Mouse (Mus musculus) T-helper 2 cell (primary cell): ENCODE results near the gene Dact2.

Experiments used
- in situ Hi-C: fragments of 300-600 bp; cut with MboI, MseI; formaldehyde crosslinking; loops from one replicate; pipeline ENCODE4 v1.15.1; 2025; ENCODE audit warnings: high pct_unique_total_duplicates

Dact2 gene

DNA sequence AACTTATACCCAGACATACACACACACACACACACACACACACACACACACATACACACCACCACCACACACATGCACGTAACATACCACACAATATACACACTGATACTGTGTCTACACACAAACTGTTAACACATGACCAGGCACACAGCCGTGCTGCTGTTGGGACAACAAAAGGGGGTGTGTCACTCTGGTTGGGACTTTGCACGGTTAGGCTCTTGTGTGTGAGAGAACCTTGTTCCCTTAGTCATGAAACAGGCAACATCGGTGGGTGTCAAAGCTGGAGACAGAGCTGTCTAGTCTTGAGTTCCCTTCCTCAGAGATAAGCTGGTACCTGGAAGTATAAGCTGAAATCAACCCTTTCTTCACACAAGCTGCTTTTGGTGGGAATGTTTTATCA, 29.1 kb downstream of the Dact2 start:
- in situ Hi-C loops = no loop called here

DNA sequence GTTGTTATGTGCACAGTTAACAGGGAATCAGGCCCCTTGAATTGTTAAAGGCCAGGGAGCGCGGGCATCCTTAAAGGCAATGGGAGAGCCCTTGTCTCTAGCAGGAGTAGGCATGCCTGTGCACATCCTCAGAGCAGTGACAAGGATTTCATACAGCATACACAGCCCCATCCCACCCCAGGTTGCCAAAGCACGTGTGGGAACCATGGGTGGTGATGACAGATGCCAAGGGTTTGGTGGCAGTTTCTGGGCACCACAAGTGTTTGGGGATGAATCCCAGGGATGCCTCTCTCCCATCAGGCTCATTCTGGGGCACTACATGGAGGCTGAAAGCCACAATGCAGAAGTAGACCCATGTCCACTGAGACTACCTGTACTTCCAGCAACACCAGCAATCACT, 29.7 kb downstream of the Dact2 start:
- in situ Hi-C loops = no loop called here

DNA sequence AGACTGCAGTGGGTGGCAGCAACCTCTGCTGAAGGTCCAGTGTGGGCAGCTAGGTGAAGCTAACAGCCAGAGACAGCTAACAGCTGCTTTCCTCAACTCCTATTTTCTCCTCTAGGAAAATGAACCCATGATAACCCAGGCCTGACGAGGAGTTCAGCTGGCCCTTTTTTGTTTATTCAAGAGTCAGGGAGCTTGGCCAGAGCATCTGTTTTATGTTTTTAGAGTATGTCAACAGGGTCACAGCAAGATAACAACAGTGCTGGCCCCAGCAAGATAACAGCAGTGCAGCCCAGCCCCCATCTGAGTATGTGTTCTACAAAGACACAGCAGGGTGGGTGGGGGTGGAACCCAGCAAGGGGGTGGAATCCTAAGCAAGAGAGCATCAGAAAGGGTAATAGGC, 30.6 kb downstream of the Dact2 start:
- in situ Hi-C loops = no loop called here

DNA sequence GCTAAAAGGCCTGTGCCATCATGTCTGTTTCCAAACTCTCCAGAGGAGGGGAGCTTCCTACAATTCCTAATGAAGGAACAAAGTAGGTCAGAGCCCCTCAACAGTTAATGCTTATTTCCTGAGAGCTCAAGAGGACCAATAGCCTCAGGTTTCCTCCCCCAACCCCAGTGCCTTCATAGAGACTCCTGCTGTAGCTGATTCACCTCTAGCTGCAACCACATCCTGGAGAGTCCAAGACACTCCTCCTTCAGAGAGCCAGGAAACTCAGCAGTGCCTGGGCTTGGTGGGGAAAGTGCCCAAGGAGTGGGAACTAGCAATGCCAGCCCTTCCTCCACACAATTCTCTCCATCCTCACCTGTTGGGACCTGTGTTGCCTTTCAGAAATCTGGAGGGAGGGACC, 31.4 kb downstream of the Dact2 start:
- in situ Hi-C loops = no loop called here

DNA sequence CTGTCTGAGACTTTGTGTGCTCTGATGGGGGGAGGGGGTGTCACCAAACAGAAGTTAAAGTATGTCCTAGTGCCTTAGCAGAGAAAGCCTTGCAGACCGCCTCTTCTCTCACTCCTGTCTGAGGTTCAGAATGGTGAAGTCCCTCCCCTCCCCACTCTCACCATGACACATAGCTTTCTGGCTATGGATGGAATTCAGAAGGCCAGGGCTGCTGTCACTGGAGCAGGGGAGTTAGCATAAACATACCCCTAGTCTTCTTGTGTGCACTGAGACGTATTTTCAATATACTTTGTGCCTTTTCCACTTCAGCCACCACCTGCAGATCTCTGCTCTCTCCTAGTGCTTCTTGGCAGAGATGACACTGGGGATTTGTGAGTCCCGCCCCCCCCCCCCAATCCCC, 31.9 kb downstream of the Dact2 start:
- in situ Hi-C loops = no loop called here

DNA sequence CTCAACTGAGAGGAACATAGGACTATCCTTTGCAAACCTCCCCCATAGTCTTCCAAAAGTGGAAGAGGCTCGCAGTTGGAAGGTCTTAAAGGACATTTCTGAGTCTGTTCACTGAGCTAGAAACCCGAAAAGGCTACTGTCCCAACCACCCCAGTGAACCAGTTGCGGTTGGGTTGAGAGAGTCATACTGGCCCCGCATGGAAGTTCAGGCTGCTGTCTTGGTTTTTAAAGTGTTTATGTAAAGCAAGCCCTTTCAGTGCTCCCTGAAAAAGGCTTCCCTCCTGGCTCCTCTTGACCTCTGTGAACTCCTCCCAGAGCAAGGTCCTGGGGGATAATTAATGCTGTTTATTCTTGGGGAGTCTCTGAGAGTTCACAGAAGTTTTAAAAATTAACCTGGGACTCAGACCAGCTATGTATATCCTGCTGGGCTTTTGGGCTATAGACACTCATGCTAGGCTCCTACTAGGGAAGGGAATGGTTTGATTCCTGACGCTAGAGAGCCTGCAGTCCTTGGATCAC, 33.1 kb downstream of the Dact2 start:
- in situ Hi-C loops = no loop called here

DNA sequence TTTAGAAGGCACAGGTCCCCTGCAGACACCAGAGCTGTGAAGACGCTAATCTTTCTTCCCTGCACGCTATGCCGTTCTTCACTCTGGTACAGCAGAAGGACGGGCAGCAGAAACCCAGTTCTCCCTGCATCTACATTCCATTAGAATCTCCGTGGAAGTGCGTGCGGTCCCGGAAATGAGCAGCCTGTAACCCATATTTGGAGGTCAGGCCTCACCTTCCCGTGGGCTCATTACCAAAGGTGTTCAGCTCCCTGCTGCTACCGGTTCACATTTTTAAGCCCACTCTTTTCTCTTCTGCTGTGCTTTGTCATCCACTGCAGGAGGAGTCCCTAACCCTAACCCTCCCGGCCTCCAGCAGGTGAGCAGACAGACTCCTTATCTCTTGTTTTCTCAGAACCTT, 34.7 kb downstream of the Dact2 start:
- in situ Hi-C loops = no loop called here

DNA sequence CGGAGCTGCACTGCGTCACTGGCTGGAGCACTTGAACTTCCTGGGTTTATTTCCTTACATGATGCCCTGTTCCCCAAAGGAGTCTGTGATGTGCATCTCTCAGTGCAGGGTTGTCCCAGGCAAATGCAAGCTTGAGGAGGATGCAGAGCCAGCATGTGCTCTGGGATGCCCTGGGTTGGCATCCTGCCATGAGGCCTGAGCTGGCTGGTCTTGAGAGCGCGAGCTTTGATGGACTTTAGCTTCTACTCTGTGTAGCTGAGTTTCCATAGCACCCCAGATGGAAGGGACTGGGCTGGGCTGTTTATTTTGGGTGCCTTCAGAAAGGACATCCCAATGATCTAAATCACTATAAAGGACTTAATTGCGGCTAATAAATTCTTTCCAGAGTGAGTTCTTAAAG, 36.5 kb downstream of the Dact2 start:
- in situ Hi-C loops = no loop called here

DNA sequence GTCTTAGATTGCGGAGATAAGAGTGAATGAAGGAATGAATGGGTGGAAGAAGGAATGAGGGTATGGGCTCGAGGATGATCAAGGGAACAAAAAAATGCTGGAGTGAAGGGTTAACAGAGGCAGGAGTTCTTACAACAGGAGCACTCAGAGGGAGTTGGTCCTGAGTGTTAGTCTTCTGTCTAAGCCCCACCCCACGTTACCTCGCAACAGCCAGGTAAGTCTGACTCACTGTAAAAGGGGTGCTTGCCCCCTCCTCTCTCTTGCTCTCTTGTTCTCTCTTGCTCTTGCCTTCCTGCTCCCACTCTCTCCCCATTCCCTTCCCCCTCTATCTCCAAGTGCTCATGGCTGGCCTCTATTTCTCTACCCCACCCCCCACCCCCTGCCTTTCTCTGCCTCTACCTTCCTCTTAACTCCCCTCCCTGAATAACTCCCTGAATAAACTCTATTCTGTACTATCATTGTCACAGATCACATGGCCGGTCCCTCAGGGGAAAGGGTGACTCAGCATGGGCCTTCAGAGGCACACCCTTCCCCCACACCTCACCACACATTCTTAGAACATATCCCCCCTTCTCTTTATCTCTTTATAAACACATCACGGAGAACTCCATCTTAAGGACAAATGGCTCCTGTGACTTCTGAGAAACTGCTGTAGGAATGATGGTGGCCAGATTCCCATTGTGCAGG, 37.2 kb downstream of the Dact2 start:
- in situ Hi-C loops = no loop called here

DNA sequence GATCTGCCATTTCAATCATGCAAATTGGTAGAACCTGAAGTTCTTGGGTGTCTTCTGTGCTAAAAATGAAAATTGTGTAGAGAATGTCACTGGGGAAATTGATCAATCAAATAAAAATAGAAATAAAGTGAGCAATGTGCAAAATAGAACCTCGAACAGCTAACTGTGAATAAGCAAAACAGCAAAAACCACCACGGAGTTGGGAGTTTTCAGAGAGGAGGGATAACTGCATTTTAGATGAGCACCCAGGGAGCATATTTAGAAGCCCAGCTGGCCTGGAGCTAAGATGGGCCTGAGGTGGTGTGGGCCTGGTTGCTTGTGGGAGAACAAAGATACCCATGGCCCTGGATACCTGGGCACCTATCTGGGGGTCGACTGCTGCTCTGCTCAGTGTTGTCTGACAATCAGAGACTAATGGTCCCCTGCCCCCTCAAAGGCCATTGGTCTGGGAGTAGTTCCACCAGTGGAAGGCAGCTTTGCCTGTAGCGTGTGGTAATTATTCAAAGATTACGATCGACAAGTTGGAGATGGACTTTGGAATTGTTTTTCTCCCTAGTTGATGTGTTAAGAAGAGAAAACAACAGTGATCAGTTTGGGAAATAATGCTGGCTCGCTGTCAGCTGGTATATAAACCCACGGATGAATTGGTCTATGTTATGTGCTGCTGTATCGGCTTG, 38.0 kb downstream of the Dact2 start:
- in situ Hi-C loops = no loop called here

DNA sequence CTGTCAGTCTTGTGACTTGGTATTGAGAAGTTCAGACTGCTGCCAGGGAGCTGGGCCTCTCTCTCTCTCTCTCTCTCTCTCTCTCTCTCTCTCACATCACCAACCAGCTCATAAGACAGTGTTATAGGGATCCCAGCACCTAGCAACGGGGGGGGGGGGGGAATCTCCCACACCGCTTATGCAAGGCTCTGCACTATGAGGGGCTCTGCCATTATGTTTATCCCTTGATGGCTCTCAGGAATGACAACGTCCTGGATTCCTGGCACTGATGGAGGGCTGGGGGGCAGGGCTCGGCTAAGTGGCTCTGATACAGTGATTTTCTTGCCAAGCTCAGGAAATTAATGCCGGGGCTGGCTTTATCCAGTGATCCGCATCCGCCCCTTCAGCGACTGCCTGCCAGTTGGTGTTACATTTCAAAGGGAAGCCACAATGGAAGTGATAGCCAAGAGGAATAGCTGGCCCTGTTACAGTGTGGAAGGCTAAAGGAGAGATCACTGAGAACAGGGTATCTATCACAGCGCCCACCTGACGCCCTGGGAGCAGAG, 38.7 kb downstream of the Dact2 start:
- in situ Hi-C loops = no loop called here

DNA sequence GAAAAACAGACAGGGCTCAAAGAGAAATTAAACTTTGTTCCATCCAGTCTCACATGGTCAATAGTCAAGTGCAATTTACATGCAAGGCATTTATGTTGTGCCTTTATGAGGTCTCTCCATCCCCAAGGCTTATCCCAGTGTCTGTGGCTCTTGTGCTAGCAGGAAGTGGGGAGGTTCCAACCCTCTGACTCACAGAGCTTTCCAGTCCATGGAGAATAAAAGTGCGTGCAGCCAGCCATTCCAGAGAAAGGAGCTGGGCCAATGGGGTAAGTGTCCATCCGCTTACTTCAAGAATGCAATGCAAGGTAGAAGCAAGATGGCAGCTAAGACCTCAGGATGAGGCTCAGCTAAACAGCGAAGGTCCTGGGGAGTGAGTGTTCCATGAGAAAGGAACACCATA, 43.3 kb downstream of the Dact2 start:
- in situ Hi-C loops = no loop called here

DNA sequence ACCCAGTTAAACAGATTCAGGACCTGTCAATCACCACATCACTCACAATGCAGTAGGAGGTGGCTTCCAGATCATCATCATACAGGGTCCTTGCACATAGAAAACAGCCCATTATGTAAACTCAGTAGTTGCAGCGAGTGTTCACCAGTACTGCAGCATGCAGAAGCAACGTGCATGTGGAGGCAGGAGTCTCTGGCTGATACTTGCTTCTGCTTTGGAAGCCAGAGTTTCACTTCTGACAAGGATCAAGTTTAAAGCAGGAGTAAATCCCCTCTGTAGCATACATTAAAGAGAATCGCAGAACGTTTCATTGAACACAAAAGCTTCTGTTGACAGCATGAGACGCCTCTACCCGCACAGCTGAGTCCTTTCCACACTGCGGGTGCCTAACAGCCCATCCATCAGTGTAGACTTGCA, 46.3 kb downstream of the Dact2 start:
- in situ Hi-C loops = no loop called here
